Mouse (Mus musculus) neural tube, embryonic 13.5 days (tissue): ENCODE data around the gene Htr2b. TPM values are rescaled to one million over a fixed set of nuclear protein-coding genes. Genes with fewer than 3 reads are reported as not detected.

Experiments used
- ATAC-seq: fragments of 200-750 bp; cut with Nextera tagmentation; 2 replicates; pipeline ENCODE4 v1.8.0; 2017; ENCODE audit warnings: low read depth, mild to moderate bottlenecking, moderate TSS enrichment, moderate library complexity
- H3K27ac ChIP-seq: fragments of 300-500 bp; sonication (generic); replicated peaks from 2 replicates; pipeline ENCODE4 v1.5.1; 2015; ENCODE audit warnings: moderate library complexity, mild to moderate bottlenecking, inconsistent platforms
- H3K27me3 ChIP-seq: fragments of 300-500 bp; sonication (generic); 2 replicates; pipeline ENCODE4 v1.6.1; 2015; ENCODE audit warnings: mild to moderate bottlenecking, inconsistent platforms
- H3K36me3 ChIP-seq: fragments of 300-500 bp; sonication (generic); 2 replicates; pipeline ENCODE4 v1.6.1; 2015; ENCODE audit warnings: mild to moderate bottlenecking, inconsistent platforms
- H3K4me1 ChIP-seq: fragments of 300-500 bp; sonication (generic); replicated peaks from 2 replicates; pipeline ENCODE4 v1.6.1; 2015; ENCODE audit warnings: inconsistent platforms
- H3K4me2 ChIP-seq: fragments of 300-500 bp; sonication (generic); 2 replicates; pipeline ENCODE4 v1.6.1; 2015; ENCODE audit warnings: inconsistent platforms, mild to moderate bottlenecking, moderate library complexity
- H3K4me3 ChIP-seq: fragments of 300-500 bp; sonication (generic); 2 replicates; pipeline ENCODE4 v1.5.1; 2015; ENCODE audit warnings: mild to moderate bottlenecking, inconsistent platforms
- H3K9ac ChIP-seq: fragments of 300-500 bp; sonication (generic); 2 replicates; pipeline ENCODE4 v1.6.1; 2015; ENCODE audit warnings: moderate library complexity, mild to moderate bottlenecking, inconsistent platforms
- H3K9me3 ChIP-seq: fragments of 300-500 bp; sonication (generic); 2 replicates; pipeline ENCODE4 v1.6.1; 2016; ENCODE audit warnings: inconsistent platforms
- WGBS: fragments of 180-500 bp; shearing (Covaris S2); methylation state at CpG from one replicate; pipeline ENCODE4 v1.1.7; 2015; 5-methylcytosine and 5-hydroxymethylcytosine counted together
- polyA plus RNA-seq: library from polyadenylated mRNA; unstranded; fragments of >200 nt; fragmentation: Nextera tagmentation; extraction: Ambion mirVana; gene quantifications from 2 replicates; pipeline ENCODE4 v1.2.1, GENCODE M21; 2015

The Htr2b gene
- polyA plus RNA-seq, 1 experiment from 2014 or later = 0.27 TPM

DNA sequence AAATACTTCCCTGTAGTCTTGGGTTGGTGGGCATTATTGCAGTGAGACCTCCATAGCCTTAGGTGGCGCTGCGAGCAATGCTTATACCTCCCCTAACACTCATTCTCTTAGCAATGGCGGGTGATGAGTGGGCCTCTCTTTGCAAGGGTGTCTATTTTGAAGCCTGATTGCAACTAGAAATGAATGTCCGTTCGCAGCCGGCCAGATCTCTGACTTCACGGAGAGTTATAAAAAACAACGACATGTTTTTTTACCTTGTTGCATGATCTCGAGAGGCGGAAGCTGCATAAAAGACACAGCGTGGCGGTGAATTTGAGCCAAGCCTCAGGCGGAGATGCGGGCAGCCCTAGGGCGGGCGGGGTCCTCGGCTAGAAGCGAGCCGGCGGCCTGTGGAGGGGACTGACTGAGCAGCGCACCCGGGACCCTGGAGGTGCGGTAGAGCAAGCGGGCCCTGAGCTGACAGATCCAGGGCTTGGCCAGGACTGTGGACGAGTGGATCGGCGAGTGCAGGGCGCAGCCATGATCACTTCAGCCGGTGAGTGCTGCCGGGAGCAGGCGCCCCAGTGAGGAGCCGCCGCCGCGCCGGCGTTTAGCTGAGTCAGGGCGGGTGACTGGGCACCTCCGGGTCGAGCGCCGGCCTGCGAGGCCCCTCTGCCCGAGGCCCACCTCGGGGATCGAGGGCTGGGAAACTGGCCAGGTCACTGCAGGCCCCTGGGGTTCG is 47.3 kb downstream of the Htr2b start, which contains the start of gene Psmd1:
Gene Psmd1 (plus strand): TSS at position 117 of the 721 bp plus-strand sequence.
- no peaks in the 10 kb centered on the region; the same call in 1 of the 2 replicates for H3K27me3 ChIP-seq
- H3K4me3 ChIP-seq = peak within 1 kb of the TSS; percentile 96
- H3K9ac ChIP-seq = peak within 1 kb of the TSS; percentile 98
- no peaks in the 10 kb centered on the region for H3K9me3 ChIP-seq
- H3K36me3 ChIP-seq = 0 out of 2 replicates have a peak, but pooled peaks cover 3% of the 10 kb centered on the region
- under 1% methylated on average over 47 of the region's 47 CpGs for WGBS
- peak within 1 kb of the TSS; percentile 82 for H3K27ac ChIP-seq
- peaks cover 13% of the 10 kb centered on the region for H3K4me1 ChIP-seq
- ATAC-seq = peak; percentile 94
- peak within 1 kb of the TSS; percentile 94 for H3K4me2 ChIP-seq

DNA sequence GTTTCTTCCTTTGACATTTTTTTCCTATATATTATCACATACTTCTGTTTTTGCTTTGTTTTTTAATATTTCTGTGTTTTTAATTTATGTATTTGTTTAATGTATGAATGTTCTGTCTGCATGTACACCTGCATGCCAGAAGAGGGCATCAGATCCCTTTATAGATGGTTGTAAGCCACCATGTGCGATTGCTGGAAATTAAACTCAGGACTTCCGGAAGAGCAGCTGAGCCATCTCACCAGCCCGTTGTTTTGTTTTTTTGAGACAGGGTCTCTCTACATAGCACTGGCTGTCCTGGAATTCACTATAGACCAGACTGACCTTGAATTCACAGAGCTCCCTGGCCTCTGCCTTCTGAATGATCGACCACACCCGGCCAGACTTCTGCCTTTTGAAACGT is 49.2 kb downstream of the Htr2b start:
- Histone ChIP-seq H3K4me2 (no peak overlapping the region), H3K4me1 (peaks cover 20% of the 10 kb centered on the region), H3K9ac (no peak overlapping the region), H3K9me3 (no peaks in the 10 kb centered on the region), H3K27ac (no peak overlapping the region), H3K36me3 (0 out of 2 replicates have a peak, but pooled peaks cover 3% of the 10 kb centered on the region), H3K27me3 (no peaks in the 10 kb centered on the region; the same call in 1 of the 2 replicates), H3K4me3 (no peak overlapping the region)
- ATAC-seq = no peak
- 90% methylated on average over 6 of the region's 6 CpGs for WGBS

DNA sequence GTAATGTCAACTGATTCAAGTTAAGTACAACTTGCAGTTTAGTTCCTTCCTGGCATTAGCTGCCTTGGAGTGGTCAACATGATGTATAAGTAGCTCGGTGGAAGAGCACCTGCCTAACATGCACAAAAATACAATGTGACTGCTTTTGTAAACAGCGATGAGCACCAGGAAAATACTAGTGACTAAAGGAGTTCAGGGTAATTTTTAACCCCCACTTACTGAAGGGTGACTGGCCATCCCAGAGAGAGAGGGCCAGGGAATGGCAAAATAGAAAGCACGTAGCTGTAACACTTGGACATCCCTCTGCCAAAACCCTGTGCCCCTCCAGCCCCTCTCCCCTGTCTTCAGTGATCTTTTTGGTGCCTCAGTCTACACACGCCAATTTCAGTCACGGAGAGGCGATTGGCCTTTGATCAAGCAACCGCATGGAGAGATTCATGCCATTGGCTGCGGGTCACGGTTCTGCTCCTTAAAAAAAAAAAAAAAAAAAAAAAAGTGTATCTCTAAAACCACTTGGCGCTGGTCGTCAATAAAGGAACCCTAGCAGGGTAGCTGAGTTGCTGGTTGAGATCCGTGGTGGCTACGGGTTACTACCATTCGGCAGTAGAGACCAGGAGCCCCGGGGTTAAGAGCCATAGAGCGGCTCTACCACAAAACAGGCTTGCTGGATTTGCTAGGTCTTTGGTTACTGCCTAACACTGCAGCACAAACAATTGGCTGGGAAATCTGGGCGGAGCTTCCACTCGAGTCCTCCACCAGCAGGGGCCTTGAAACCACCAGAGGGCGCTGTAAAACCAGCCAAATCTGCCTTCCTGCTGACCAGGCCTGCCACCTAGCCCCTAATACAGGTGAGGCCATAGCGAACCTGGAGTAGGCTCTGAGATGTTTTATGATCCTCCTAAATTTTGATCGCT is 52.7 kb downstream of the Htr2b start:
- Histone ChIP-seq H3K27me3 (no peaks in the 10 kb centered on the region; the same call in 1 of the 2 replicates), H3K4me1 (peaks cover 12% of the 10 kb centered on the region; the same call in 1 of the 2 replicates), H3K9ac (peak overlapping the region; percentile 62), H3K36me3 (no peaks in the 10 kb centered on the region), H3K27ac (peak overlapping the region; percentile 65), H3K9me3 (no peaks in the 10 kb centered on the region), H3K4me2 (peak overlapping the region; percentile 60), H3K4me3 (peak overlapping the region; percentile 37)
- ATAC-seq = peak; percentile 72
- WGBS = 10% methylated on average over 21 of the region's 21 CpGs

DNA sequence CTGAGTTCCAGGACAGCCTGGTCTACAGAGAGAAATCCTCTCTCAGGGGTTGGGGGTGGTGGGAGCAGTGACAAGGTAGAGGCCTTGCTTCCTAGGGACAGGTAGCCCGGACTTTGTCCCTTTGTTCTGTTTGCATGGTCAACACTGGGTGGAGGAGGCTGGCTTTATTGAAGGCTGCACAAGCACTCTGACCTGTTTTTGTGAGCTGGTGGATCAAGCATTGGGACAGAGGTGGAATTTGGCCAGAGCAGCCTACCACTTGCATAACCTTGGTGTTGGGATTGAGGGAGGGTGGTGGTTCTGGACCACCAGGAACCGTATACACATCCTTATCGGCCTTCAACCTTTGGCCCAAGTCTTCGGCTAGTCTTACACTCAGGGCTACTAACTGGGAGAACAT is 55.5 kb downstream of the Htr2b start:
- H3K36me3 ChIP-seq = no peaks in the 10 kb centered on the region
- H3K9me3 ChIP-seq = no peaks in the 10 kb centered on the region
- no peak for ATAC-seq

DNA sequence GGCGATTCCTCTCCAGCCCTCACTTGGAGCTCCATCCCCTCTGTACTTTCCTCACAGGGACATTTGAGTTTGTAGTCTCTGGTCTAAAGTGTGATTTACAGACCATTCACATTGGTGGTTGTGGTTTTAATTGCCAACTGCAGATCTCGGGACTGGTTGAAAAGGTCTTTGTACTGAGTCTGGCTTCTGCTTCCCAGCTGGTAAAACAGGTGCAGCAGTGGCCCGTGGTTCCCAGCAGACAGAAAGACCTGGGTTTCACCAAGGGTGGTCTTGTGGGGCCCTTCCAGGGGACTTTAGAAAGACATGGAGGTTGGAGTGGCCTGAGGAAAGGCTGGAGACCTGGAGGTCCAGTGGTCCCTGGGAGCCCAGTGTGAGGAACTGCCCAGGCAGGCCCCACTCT is 56.8 kb downstream of the Htr2b start:
- H3K4me1 ChIP-seq = peaks cover 12% of the 10 kb centered on the region; the same call in 1 of the 2 replicates
- no peak overlapping the region for H3K4me2 ChIP-seq
- H3K36me3 ChIP-seq = no peaks in the 10 kb centered on the region
- no peak overlapping the region for H3K27ac ChIP-seq
- no peak for ATAC-seq
- H3K4me3 ChIP-seq = no peak overlapping the region
- no peak overlapping the region for H3K9ac ChIP-seq
- 19% methylated on average over 3 of the region's 3 CpGs for WGBS
- no peaks in the 10 kb centered on the region for H3K9me3 ChIP-seq
- no peaks in the 10 kb centered on the region for H3K27me3 ChIP-seq

More for the DNA sequence above, 55.5 kb downstream of the Htr2b start:
- WGBS = 96% methylated on average over 4 of the region's 4 CpGs
- Histone ChIP-seq H3K4me1 (peaks cover 12% of the 10 kb centered on the region; the same call in 1 of the 2 replicates), H3K27ac (no peak overlapping the region), H3K4me3 (no peak overlapping the region), H3K27me3 (no peaks in the 10 kb centered on the region; the same call in 1 of the 2 replicates), H3K9ac (no peak overlapping the region), H3K4me2 (no peak overlapping the region)

DNA sequence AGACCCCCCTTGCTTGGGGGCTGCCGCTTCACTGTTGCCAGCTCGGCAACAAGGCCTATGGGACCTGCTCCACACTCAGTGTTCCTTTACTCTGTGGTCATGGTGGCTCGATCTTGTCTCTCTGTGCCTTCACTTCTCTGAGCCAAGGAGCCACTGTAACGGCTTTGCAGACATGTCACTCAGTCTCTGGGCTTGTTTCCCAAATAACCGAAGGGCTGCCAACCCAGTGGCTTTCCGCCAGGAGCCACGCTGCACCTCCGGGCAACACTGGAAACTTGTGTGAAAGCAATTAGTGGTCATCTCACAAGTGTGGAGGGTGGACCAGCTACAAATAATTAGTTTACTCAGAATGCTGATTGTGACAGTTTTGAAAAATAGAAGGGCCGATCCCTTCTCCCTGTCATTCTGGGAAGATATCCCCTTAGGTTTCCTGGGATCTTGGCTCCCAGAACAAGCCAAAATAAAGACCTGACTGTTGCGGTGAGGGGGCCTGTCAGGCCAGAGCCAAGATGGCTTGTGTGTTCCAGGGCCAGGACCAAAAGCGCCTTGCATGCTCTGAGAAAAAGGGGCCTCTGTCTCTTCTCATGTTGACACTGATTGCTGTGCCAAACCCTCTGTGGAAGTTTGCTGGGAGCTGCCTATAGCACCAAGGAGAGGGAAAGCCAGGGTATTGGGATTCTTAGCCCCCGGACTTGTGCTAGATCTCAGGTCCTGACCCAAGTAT is 58.4 kb downstream of the Htr2b start:
- H3K27ac ChIP-seq = peak overlapping the region; percentile 52; the same call in 1 of the 2 replicates
- H3K4me3 ChIP-seq = no peak overlapping the region
- H3K4me2 ChIP-seq = no peak overlapping the region
- peaks cover 5% of the 10 kb centered on the region; the same call in 1 of the 2 replicates for H3K4me1 ChIP-seq
- no peak overlapping the region for H3K9ac ChIP-seq
- H3K36me3 ChIP-seq = no peaks in the 10 kb centered on the region
- peak; percentile 57; the same call in 1 of the 2 replicates for ATAC-seq
- H3K9me3 ChIP-seq = no peaks in the 10 kb centered on the region
- H3K27me3 ChIP-seq = peaks cover 9% of the 10 kb centered on the region
- WGBS = 85% methylated on average over 12 of the region's 12 CpGs

Other genes with a start within 250 kb of the Htr2b start
- 148 and 155 TPM in 2 replicates for gene Itm2c, start 217.7 kb downstream of the Htr2b start, polyA plus RNA-seq
- gene 4933407L21Rik, start 183.5 kb downstream of the Htr2b start, polyA plus RNA-seq = 2.7 and 3.5 TPM in 2 replicates
- gene Gpr55, start 151.0 kb downstream of the Htr2b start, polyA plus RNA-seq = 0.12 TPM in 1 of 2 replicates, not detected in the other
- not detected in 2 replicates for gene Spata3, start 95.2 kb downstream of the Htr2b start, polyA plus RNA-seq
- gene 2810459M11Rik, start 66.1 kb downstream of the Htr2b start, polyA plus RNA-seq = 2.7 and 3.2 TPM in 2 replicates
- gene Psmd1, start 47.6 kb downstream of the Htr2b start, polyA plus RNA-seq = 181 and 201 TPM in 2 replicates
- gene Gm21972, start 21.7 kb upstream of the Htr2b start, polyA plus RNA-seq = not detected in 2 replicates
- 28.9 and 32.9 TPM in 2 replicates for gene Armc9, start 42.8 kb upstream of the Htr2b start, polyA plus RNA-seq
- gene B3gnt7, start 190.9 kb upstream of the Htr2b start, polyA plus RNA-seq = 3.3 and 4.2 TPM in 2 replicates
- 213 and 222 TPM in 2 replicates for gene Ncl, start 247.4 kb upstream of the Htr2b start, polyA plus RNA-seq